Mouse (Mus musculus): ENCODE measurements around the gene Morn3. TPM values are rescaled to one million over a fixed set of nuclear protein-coding genes. Genes with fewer than 3 reads are reported as not detected.

Morn3 gene
- polyA plus RNA-seq, 1 experiment from 2014 or later = not detected

GRCm38 (mm10) chr5:123050918-123051317 is 4.1 kb upstream of the Morn3 start:
- DNase-seq (ENCODE audit: low spot score) (no peak), ATAC-seq (ENCODE audit: insufficient read depth, low FRiP score, low TSS enrichment) (no peak)
- 78% methylated on average over 9 of the region's 9 CpGs for WGBS

GRCm38 (mm10) chr5:123049271-123049670 is 2.5 kb upstream of the Morn3 start:
- Histone ChIP-seq H3K27me3 (ENCODE audit: control insufficient read depth, insufficient read depth, low read length) (no peaks in the 10 kb centered on the region), H3K9me3 (ENCODE audit: control insufficient read depth, low read length) (no peaks in the 10 kb centered on the region), H3K9ac (ENCODE audit: low read length) (peak overlapping the region; percentile 23), H3K4me2 (ENCODE audit: low read depth) (peak overlapping the region; percentile 32), H3K4me3 (ENCODE audit: low read depth, low read length) (no peak overlapping the region), H3K36me3 (ENCODE audit: control insufficient read depth, insufficient read depth, low read length) (no peaks in the 10 kb centered on the region), H3K4me1 (ENCODE audit: control insufficient read depth, insufficient read depth, low read length) (no peaks in the 10 kb centered on the region), H3K27ac (ENCODE audit: low read depth, low read length) (no peak overlapping the region)
- 6% methylated on average over 12 of the region's 12 CpGs for whole genome bisulfite sequencing
- peak; percentile 62 for DNase-seq (ENCODE audit: low spot score)
- no peak for ATAC-seq (ENCODE audit: insufficient read depth, low FRiP score, low TSS enrichment)

More at GRCm38 (mm10) chr5:123050918-123051317, 4.1 kb upstream of the Morn3 start:
- no peak overlapping the region for H3K4me3 ChIP-seq (ENCODE audit: low read depth, low read length)
- H3K27me3 ChIP-seq (ENCODE audit: control insufficient read depth, insufficient read depth, low read length) = no peaks in the 10 kb centered on the region
- H3K9ac ChIP-seq (ENCODE audit: low read length) = no peak overlapping the region
- no peaks in the 10 kb centered on the region for H3K4me1 ChIP-seq (ENCODE audit: control insufficient read depth, insufficient read depth, low read length)
- H3K27ac ChIP-seq (ENCODE audit: low read depth, low read length) = no peak overlapping the region
- H3K4me2 ChIP-seq (ENCODE audit: low read depth) = no peak overlapping the region
- no peaks in the 10 kb centered on the region for H3K9me3 ChIP-seq (ENCODE audit: control insufficient read depth, low read length)
- H3K36me3 ChIP-seq (ENCODE audit: control insufficient read depth, insufficient read depth, low read length) = no peaks in the 10 kb centered on the region

GRCm38 (mm10) chr5:123045561-123046295 is 1.1 kb downstream of the Morn3 start:
- Histone ChIP-seq H3K4me1 (ENCODE audit: control insufficient read depth, insufficient read depth, low read length) (no peaks in the 10 kb centered on the region), H3K4me2 (ENCODE audit: low read depth) (no peak overlapping the region), H3K27ac (ENCODE audit: low read depth, low read length) (no peak overlapping the region), H3K36me3 (ENCODE audit: control insufficient read depth, insufficient read depth, low read length) (no peaks in the 10 kb centered on the region), H3K9ac (ENCODE audit: low read length) (no peak overlapping the region), H3K4me3 (ENCODE audit: low read depth, low read length) (no peak overlapping the region), H3K9me3 (ENCODE audit: control insufficient read depth, low read length) (no peaks in the 10 kb centered on the region), H3K27me3 (ENCODE audit: control insufficient read depth, insufficient read depth, low read length) (no peaks in the 10 kb centered on the region)
- DNase-seq (ENCODE audit: low spot score) (peak; percentile 60), ATAC-seq (ENCODE audit: insufficient read depth, low FRiP score, low TSS enrichment) (no peak)
- 42% methylated on average over 9 of the region's 9 CpGs for WGBS

- no peak overlapping the region for H3K27ac ChIP-seq (ENCODE audit: low read depth, low read length)
- no peak overlapping the region for H3K4me2 ChIP-seq (ENCODE audit: low read depth)
- ATAC-seq (ENCODE audit: insufficient read depth, low FRiP score, low TSS enrichment) (no peak), DNase-seq (ENCODE audit: low spot score) (no peak)
- no peak overlapping the region for H3K9ac ChIP-seq (ENCODE audit: low read length)
- H3K9me3 ChIP-seq (ENCODE audit: control insufficient read depth, low read length) = no peaks in the 10 kb centered on the region
- no peaks in the 10 kb centered on the region for H3K4me1 ChIP-seq (ENCODE audit: control insufficient read depth, insufficient read depth, low read length)
- WGBS = 25% methylated on average over 7 of the region's 7 CpGs
- H3K36me3 ChIP-seq (ENCODE audit: control insufficient read depth, insufficient read depth, low read length) = no peaks in the 10 kb centered on the region
- no peaks in the 10 kb centered on the region for H3K27me3 ChIP-seq (ENCODE audit: control insufficient read depth, insufficient read depth, low read length)
- no peak overlapping the region for H3K4me3 ChIP-seq (ENCODE audit: low read depth, low read length)
Observed at GRCm38 (mm10) chr5:123043856-123044255, 3.0 kb downstream of the Morn3 start.

GRCm38 (mm10) chr5:123040796-123041195 is 6.0 kb downstream of the Morn3 start:
- ATAC-seq (ENCODE audit: insufficient read depth, low FRiP score, low TSS enrichment) = no peak
- DNase-seq (ENCODE audit: low spot score) = no peak
- H3K36me3 ChIP-seq (ENCODE audit: control insufficient read depth, insufficient read depth, low read length) = no peaks in the 10 kb centered on the region

GRCm38 (mm10) chr5:123039120-123039752 is 7.6 kb downstream of the Morn3 start:
- DNase-seq (ENCODE audit: low spot score) (peak; percentile 58), ATAC-seq (ENCODE audit: insufficient read depth, low FRiP score, low TSS enrichment) (no peak)
- no peak overlapping the region for H3K27ac ChIP-seq (ENCODE audit: low read depth, low read length)
- peak overlapping the region; percentile 44 for H3K4me2 ChIP-seq (ENCODE audit: low read depth)
- no peaks in the 10 kb centered on the region for H3K4me1 ChIP-seq (ENCODE audit: control insufficient read depth, insufficient read depth, low read length)
- H3K27me3 ChIP-seq (ENCODE audit: control insufficient read depth, insufficient read depth, low read length) = no peaks in the 10 kb centered on the region
- H3K9me3 ChIP-seq (ENCODE audit: control insufficient read depth, low read length) = no peaks in the 10 kb centered on the region
- 4% methylated on average over 25 of the region's 25 CpGs for WGBS
- no peaks in the 10 kb centered on the region for H3K36me3 ChIP-seq (ENCODE audit: control insufficient read depth, insufficient read depth, low read length)
- H3K9ac ChIP-seq (ENCODE audit: low read length) = peak overlapping the region; percentile 14; the same call in 1 of the 2 replicates
- H3K4me3 ChIP-seq (ENCODE audit: low read depth, low read length) = peak overlapping the region; percentile 27

More at GRCm38 (mm10) chr5:123040796-123041195, 6.0 kb downstream of the Morn3 start:
- Histone ChIP-seq H3K4me1 (ENCODE audit: control insufficient read depth, insufficient read depth, low read length) (no peaks in the 10 kb centered on the region), H3K9ac (ENCODE audit: low read length) (no peak overlapping the region), H3K27me3 (ENCODE audit: control insufficient read depth, insufficient read depth, low read length) (no peaks in the 10 kb centered on the region), H3K4me3 (ENCODE audit: low read depth, low read length) (no peak overlapping the region), H3K27ac (ENCODE audit: low read depth, low read length) (no peak overlapping the region), H3K4me2 (ENCODE audit: low read depth) (no peak overlapping the region), H3K9me3 (ENCODE audit: control insufficient read depth, low read length) (no peaks in the 10 kb centered on the region)
- 74% methylated on average over 7 of the region's 7 CpGs for WGBS

GRCm38 (mm10) chr5:123038115-123038514 is 8.7 kb downstream of the Morn3 start:
- Histone ChIP-seq H3K9me3 (ENCODE audit: control insufficient read depth, low read length) (no peaks in the 10 kb centered on the region), H3K4me1 (ENCODE audit: control insufficient read depth, insufficient read depth, low read length) (no peaks in the 10 kb centered on the region), H3K9ac (ENCODE audit: low read length) (no peak overlapping the region), H3K4me3 (ENCODE audit: low read depth, low read length) (no peak overlapping the region), H3K27me3 (ENCODE audit: control insufficient read depth, insufficient read depth, low read length) (no peaks in the 10 kb centered on the region), H3K36me3 (ENCODE audit: control insufficient read depth, insufficient read depth, low read length) (no peaks in the 10 kb centered on the region), H3K4me2 (ENCODE audit: low read depth) (no peak overlapping the region), H3K27ac (ENCODE audit: low read depth, low read length) (no peak overlapping the region)
- 93% methylated on average over 5 of the region's 5 CpGs for WGBS
- DNase-seq (ENCODE audit: low spot score) (no peak), ATAC-seq (ENCODE audit: insufficient read depth, low FRiP score, low TSS enrichment) (no peak)

GRCm38 (mm10) chr5:123035564-123035963 is 11.3 kb downstream of the Morn3 start:
- Histone ChIP-seq H3K27me3 (ENCODE audit: control insufficient read depth, insufficient read depth, low read length) (no peaks in the 10 kb centered on the region), H3K9me3 (ENCODE audit: control insufficient read depth, low read length) (no peaks in the 10 kb centered on the region), H3K9ac (ENCODE audit: low read length) (no peak overlapping the region), H3K4me1 (ENCODE audit: control insufficient read depth, insufficient read depth, low read length) (no peaks in the 10 kb centered on the region), H3K4me3 (ENCODE audit: low read depth, low read length) (no peak overlapping the region), H3K27ac (ENCODE audit: low read depth, low read length) (no peak overlapping the region), H3K36me3 (ENCODE audit: control insufficient read depth, insufficient read depth, low read length) (peaks cover 3% of the 10 kb centered on the region; the same call in 1 of the 2 replicates), H3K4me2 (ENCODE audit: low read depth) (no peak overlapping the region)
- 37% methylated on average over 6 of the region's 6 CpGs for WGBS
- ATAC-seq (ENCODE audit: insufficient read depth, low FRiP score, low TSS enrichment) = no peak
- DNase-seq (ENCODE audit: low spot score) = no peak

- WGBS = 87% methylated on average over 4 of the region's 4 CpGs
- ATAC-seq (ENCODE audit: insufficient read depth, low FRiP score, low TSS enrichment) = no peak
Observed at GRCm38 (mm10) chr5:123035089-123035488, 11.7 kb downstream of the Morn3 start.

More at GRCm38 (mm10) chr5:123035089-123035488, 11.7 kb downstream of the Morn3 start:
- H3K4me3 ChIP-seq (ENCODE audit: low read depth, low read length) = no peak overlapping the region
- H3K27ac ChIP-seq (ENCODE audit: low read depth, low read length) = no peak overlapping the region
- no peaks in the 10 kb centered on the region for H3K4me1 ChIP-seq (ENCODE audit: control insufficient read depth, insufficient read depth, low read length)
- H3K4me2 ChIP-seq (ENCODE audit: low read depth) = no peak overlapping the region
- H3K9me3 ChIP-seq (ENCODE audit: control insufficient read depth, low read length) = no peaks in the 10 kb centered on the region
- no peak for DNase-seq (ENCODE audit: low spot score)
- H3K9ac ChIP-seq (ENCODE audit: low read length) = no peak overlapping the region
- H3K36me3 ChIP-seq (ENCODE audit: control insufficient read depth, insufficient read depth, low read length) = peaks cover 3% of the 10 kb centered on the region; the same call in 1 of the 2 replicates
- H3K27me3 ChIP-seq (ENCODE audit: control insufficient read depth, insufficient read depth, low read length) = no peaks in the 10 kb centered on the region

All from neural tube, embryonic 11.5 days (tissue).